Mouse (Mus musculus) layer of hippocampus, adult 18-20 months (tissue): ENCODE data around the gene Elf4. TPM values are rescaled to one million over a fixed set of nuclear protein-coding genes. Genes with fewer than 3 reads are reported as not detected.
"Not testable (repeated sequence)": the region's sequence is repeated elsewhere in the genome, so short reads cannot be mapped to it uniquely, and the experiment has no call there.

Experiments used
- DNase-seq, 2 experiments: peaks; one replicate each; pipeline ENCODE4 v3.0.0; 2022; ENCODE audit warnings: low spot score in 2 of 2
- total RNA-seq, 2 experiments: library from RNA; stranded (reverse); gene quantifications; 2 replicates each; pipeline ENCODE4 v1.2.3; 2021

The Elf4 gene
- total RNA-seq, 2 experiments from 2014 or later = 0.89 to 0.99 TPM

GRCm38 (mm10) chrX:48439036-48439435 is 23.9 kb downstream of the Elf4 start:
- no peak for DNase-seq

- not testable (repeated sequence) for DNase-seq
Observed at GRCm38 (mm10) chrX:48436082-48436481, 26.9 kb downstream of the Elf4 start.

GRCm38 (mm10) chrX:48435477-48435900 is 27.4 kb downstream of the Elf4 start:
- no peak for DNase-seq

GRCm38 (mm10) chrX:48434251-48434650 is 28.7 kb downstream of the Elf4 start:
- DNase-seq = no peak

GRCm38 (mm10) chrX:48433527-48433899 is 29.4 kb downstream of the Elf4 start:
- DNase-seq = no peak

- DNase-seq = no peak
Observed at GRCm38 (mm10) chrX:48432599-48433526, 30.1 kb downstream of the Elf4 start.

GRCm38 (mm10) chrX:48429538-48429937 is 33.4 kb downstream of the Elf4 start:
- no peak for DNase-seq

GRCm38 (mm10) chrX:48429100-48429499 is 33.8 kb downstream of the Elf4 start:
- DNase-seq = no peak

GRCm38 (mm10) chrX:48428642-48429041 is 34.3 kb downstream of the Elf4 start:
- DNase-seq = no peak

GRCm38 (mm10) chrX:48428241-48428640 is 34.7 kb downstream of the Elf4 start:
- DNase-seq = no peak

GRCm38 (mm10) chrX:48425280-48425679 is 37.7 kb downstream of the Elf4 start:
- no peak for DNase-seq

GRCm38 (mm10) chrX:48424583-48424982 is 38.3 kb downstream of the Elf4 start:
- DNase-seq = no peak

- no peak for DNase-seq
Observed at GRCm38 (mm10) chrX:48423671-48424070, 39.3 kb downstream of the Elf4 start.

- DNase-seq = peak; percentile 32 to 82
Observed at GRCm38 (mm10) chrX:48422986-48423385, 39.9 kb downstream of the Elf4 start.

- DNase-seq = no peak
Observed at GRCm38 (mm10) chrX:48418417-48418816, 44.5 kb downstream of the Elf4 start.

- no peak for DNase-seq
Observed at GRCm38 (mm10) chrX:48414291-48414690, 48.6 kb downstream of the Elf4 start.

- no peak for DNase-seq
Observed at GRCm38 (mm10) chrX:48412629-48413028, 50.3 kb downstream of the Elf4 start.

- no peak for DNase-seq
Observed at GRCm38 (mm10) chrX:48410388-48410776, 52.5 kb downstream of the Elf4 start.

GRCm38 (mm10) chrX:48409611-48410387 is 53.1 kb downstream of the Elf4 start:
- DNase-seq = peak; percentile 68 to 80

- no peak for DNase-seq
Observed at GRCm38 (mm10) chrX:48405141-48405540, 57.8 kb downstream of the Elf4 start.

- DNase-seq = no peak
Observed at GRCm38 (mm10) chrX:48399994-48400393, 62.9 kb downstream of the Elf4 start.

GRCm38 (mm10) chrX:48389380-48389779 is 73.6 kb downstream of the Elf4 start:
- DNase-seq = no peak
